Mouse (Mus musculus) R1 (cell line): Measurements from ENCODE around the gene Ttc17.

Experiments used
- DNase-seq: peaks from one replicate; pipeline ENCODE4 v3.0.0-alpha.2; 2018; ENCODE audit warnings: low read depth, low spot score

The Ttc17 gene

GRCm38 (mm10) chr2:94297467-94297866, 109.0 kb downstream of the Ttc17 start:
- DNase-seq: no peak

GRCm38 (mm10) chr2:94290483-94290882, 116.0 kb downstream of the Ttc17 start:
- peak; percentile 54 for DNase-seq

- DNase-seq: no peak
Observed at GRCm38 (mm10) chr2:94289659-94290058, 116.8 kb downstream of the Ttc17 start.

- peak; percentile 18 for DNase-seq
Observed at GRCm38 (mm10) chr2:94289169-94289568, 117.3 kb downstream of the Ttc17 start.

GRCm38 (mm10) chr2:94288086-94288485, 118.4 kb downstream of the Ttc17 start:
- DNase-seq: no peak

GRCm38 (mm10) chr2:94287435-94287834, 119.1 kb downstream of the Ttc17 start:
- no peak for DNase-seq

- DNase-seq: no peak
Observed at GRCm38 (mm10) chr2:94283526-94283925, 123.0 kb downstream of the Ttc17 start.

- no peak for DNase-seq
Observed at GRCm38 (mm10) chr2:94279596-94279995, 126.9 kb downstream of the Ttc17 start.

GRCm38 (mm10) chr2:94276103-94276502, 130.4 kb downstream of the Ttc17 start:
- DNase-seq: no peak

GRCm38 (mm10) chr2:94275658-94276057, 130.8 kb downstream of the Ttc17 start:
- DNase-seq: no peak

- DNase-seq: peak; percentile 59
Observed at GRCm38 (mm10) chr2:94273154-94274021, 133.1 kb downstream of the Ttc17 start.

GRCm38 (mm10) chr2:94271176-94271575, 135.3 kb downstream of the Ttc17 start:
- DNase-seq: no peak

- no peak for DNase-seq
Observed at GRCm38 (mm10) chr2:94268835-94269234, 137.7 kb downstream of the Ttc17 start.

- no peak for DNase-seq
Observed at GRCm38 (mm10) chr2:94267213-94267850, 139.2 kb downstream of the Ttc17 start.

GRCm38 (mm10) chr2:94266381-94267160, 139.9 kb downstream of the Ttc17 start:
- DNase-seq: no peak

GRCm38 (mm10) chr2:94265221-94266191, 141.0 kb downstream of the Ttc17 start:
- DNase-seq: no peak

GRCm38 (mm10) chr2:94264631-94265098, 141.8 kb downstream of the Ttc17 start:
- DNase-seq: no peak

GRCm38 (mm10) chr2:94264006-94264405, 142.5 kb downstream of the Ttc17 start:
- DNase-seq: no peak

GRCm38 (mm10) chr2:94263530-94263937, 143.0 kb downstream of the Ttc17 start:
- peak; percentile 44 for DNase-seq

- peak; percentile 48 for DNase-seq
Observed at GRCm38 (mm10) chr2:94262917-94263529, 143.5 kb downstream of the Ttc17 start.
